Mouse (Mus musculus): Measurements from ENCODE around the gene Dlx5. TPM values are rescaled to one million over a fixed set of nuclear protein-coding genes. Genes with fewer than 3 reads are reported as not detected.

The Dlx5 gene
- polyA plus RNA-seq, 1 experiment from 2014 or later, result not detected

- ATAC-seq, result no peak
- Histone ChIP-seq H3K27me3 (ENCODE audit: insufficient read depth, low read length) (peaks cover 100% of the 10 kb centered on the region), H3K9ac (replicated peaks) (no peak overlapping the region), H3K27ac (ENCODE audit: low read depth) (no peak overlapping the region), H3K9me3 (ENCODE audit: low read length) (no peaks in the 10 kb centered on the region), H3K4me3 (ENCODE audit: low read depth, low read length) (no peak overlapping the region), H3K4me1 (ENCODE audit: insufficient read depth) (no peaks in the 10 kb centered on the region), H3K4me2 (ENCODE audit: low read depth, low read length) (no peak overlapping the region), H3K36me3 (replicated peaks; ENCODE audit: insufficient read depth, low read length) (no peaks in the 10 kb centered on the region)
- no peak for DNase-seq
- TF ChIP-seq EP300 (IDR thresholded peaks at IDR 0.05; ENCODE audit: low read depth) (no peak), CTCF (IDR thresholded peaks at IDR 0.05; ENCODE audit: low read depth) (no peak)
- WGBS (ENCODE audit: insufficient replicate concordance), result 5% methylated on average over 25 of the region's 25 CpGs
Observed at GRCm38 (mm10) chr6:6874073-6874771, 7.7 kb downstream of the Dlx5 start.

DNA sequence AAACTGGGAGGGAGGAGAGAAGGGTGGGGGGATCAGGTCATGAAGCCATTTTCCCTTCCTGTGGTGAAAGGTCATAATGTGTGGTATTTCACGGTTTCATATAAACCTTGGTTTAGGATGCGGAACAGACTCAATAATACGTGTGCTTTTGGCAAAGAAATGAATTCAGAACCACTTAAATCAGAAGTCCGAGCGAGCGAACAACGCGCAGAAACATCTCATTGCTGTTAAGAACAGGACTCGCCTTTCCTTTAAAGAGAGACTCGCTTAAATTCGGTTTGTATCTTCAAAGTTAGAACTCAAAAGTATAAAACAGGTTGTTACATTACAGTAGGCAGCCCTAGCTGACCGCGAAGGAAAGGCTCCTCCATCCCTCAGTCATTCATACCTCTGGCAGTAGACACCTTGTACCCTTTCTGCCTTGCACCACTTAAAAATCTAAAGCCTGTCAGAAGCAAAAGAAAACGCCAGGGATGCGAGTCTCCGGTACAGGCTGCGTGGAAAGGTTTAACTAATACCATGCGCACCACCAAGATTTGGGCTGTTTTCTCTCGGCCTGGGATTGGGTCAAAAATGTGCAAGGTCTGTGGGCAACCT, 8.3 kb downstream of the Dlx5 start:
- Histone ChIP-seq H3K9me3 (ENCODE audit: low read length) (no peaks in the 10 kb centered on the region), H3K4me3 (ENCODE audit: low read depth, low read length) (no peak overlapping the region), H3K27ac (ENCODE audit: low read depth) (no peak overlapping the region), H3K4me1 (ENCODE audit: insufficient read depth) (no peaks in the 10 kb centered on the region), H3K36me3 (replicated peaks; ENCODE audit: insufficient read depth, low read length) (no peaks in the 10 kb centered on the region), H3K4me2 (ENCODE audit: low read depth, low read length) (no peak overlapping the region), H3K9ac (replicated peaks) (no peak overlapping the region), H3K27me3 (ENCODE audit: insufficient read depth, low read length) (peaks cover 99% of the 10 kb centered on the region)
- WGBS (ENCODE audit: insufficient replicate concordance), result 4% methylated on average over 19 of the region's 19 CpGs
- DNase-seq, result no peak
- TF ChIP-seq CTCF (IDR thresholded peaks at IDR 0.05; ENCODE audit: low read depth) (no peak), EP300 (IDR thresholded peaks at IDR 0.05; ENCODE audit: low read depth) (no peak)
- no peak for ATAC-seq

DNA sequence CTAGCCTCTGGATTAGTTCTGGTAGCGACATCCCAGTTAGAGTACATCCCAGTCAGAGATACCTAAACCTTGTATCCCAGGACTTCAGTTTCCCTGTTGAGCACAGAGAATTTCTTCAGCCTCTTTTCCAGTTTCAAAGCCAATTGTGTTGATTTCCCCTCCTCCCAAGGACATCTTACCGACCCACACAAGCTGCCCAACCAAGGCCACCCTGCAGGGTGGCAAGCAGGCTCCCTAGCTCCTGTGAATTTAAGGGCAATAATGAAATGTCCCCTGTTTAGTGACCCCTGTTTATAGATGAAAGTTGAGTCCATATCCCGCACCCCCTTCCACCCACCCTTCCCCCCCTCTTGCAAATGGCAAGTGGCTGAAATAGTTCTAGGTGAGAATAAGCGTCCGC, 9.0 kb downstream of the Dlx5 start:
- H3K4me1 ChIP-seq (ENCODE audit: insufficient read depth), result no peaks in the 10 kb centered on the region
- H3K27ac ChIP-seq (ENCODE audit: low read depth), result no peak overlapping the region
- DNase-seq (no peak), ATAC-seq (no peak)
- peaks cover 98% of the 10 kb centered on the region for H3K27me3 ChIP-seq (ENCODE audit: insufficient read depth, low read length)
- H3K36me3 ChIP-seq (replicated peaks; ENCODE audit: insufficient read depth, low read length), result no peaks in the 10 kb centered on the region
- 3% methylated on average over 5 of the region's 5 CpGs for WGBS (ENCODE audit: insufficient replicate concordance)
- no peaks in the 10 kb centered on the region for H3K9me3 ChIP-seq (ENCODE audit: low read length)
- H3K4me3 ChIP-seq (ENCODE audit: low read depth, low read length), result no peak overlapping the region
- no peak overlapping the region for H3K4me2 ChIP-seq (ENCODE audit: low read depth, low read length)
- no peak overlapping the region for H3K9ac ChIP-seq (replicated peaks)
- TF ChIP-seq EP300 (IDR thresholded peaks at IDR 0.05; ENCODE audit: low read depth) (no peak), CTCF (IDR thresholded peaks at IDR 0.05; ENCODE audit: low read depth) (no peak)

- Histone ChIP-seq H3K9ac (replicated peaks) (no peak overlapping the region), H3K27ac (ENCODE audit: low read depth) (no peak overlapping the region), H3K4me3 (ENCODE audit: low read depth, low read length) (no peak overlapping the region), H3K9me3 (ENCODE audit: low read length) (no peaks in the 10 kb centered on the region), H3K4me2 (ENCODE audit: low read depth, low read length) (no peak overlapping the region), H3K4me1 (ENCODE audit: insufficient read depth) (no peaks in the 10 kb centered on the region), H3K27me3 (ENCODE audit: insufficient read depth, low read length) (peaks cover 94% of the 10 kb centered on the region), H3K36me3 (replicated peaks; ENCODE audit: insufficient read depth, low read length) (no peaks in the 10 kb centered on the region)
- TF ChIP-seq EP300 (IDR thresholded peaks at IDR 0.05; ENCODE audit: low read depth) (no peak), CTCF (IDR thresholded peaks at IDR 0.05; ENCODE audit: low read depth) (no peak)
- 4% methylated on average over 5 of the region's 5 CpGs for whole genome bisulfite sequencing (ENCODE audit: insufficient replicate concordance)
- ATAC-seq, result no peak
- DNase-seq, result no peak
Observed at GRCm38 (mm10) chr6:6871692-6872091, 10.2 kb downstream of the Dlx5 start.

- no peaks in the 10 kb centered on the region for H3K36me3 ChIP-seq (replicated peaks; ENCODE audit: insufficient read depth, low read length)
- no peak overlapping the region for H3K4me3 ChIP-seq (ENCODE audit: low read depth, low read length)
- 2% methylated on average over 7 of the region's 7 CpGs for WGBS (ENCODE audit: insufficient replicate concordance)
- peaks cover 92% of the 10 kb centered on the region for H3K27me3 ChIP-seq (ENCODE audit: insufficient read depth, low read length)
- TF ChIP-seq CTCF (IDR thresholded peaks at IDR 0.05; ENCODE audit: low read depth) (no peak), EP300 (IDR thresholded peaks at IDR 0.05; ENCODE audit: low read depth) (no peak)
- H3K9me3 ChIP-seq (ENCODE audit: low read length), result no peaks in the 10 kb centered on the region
- H3K4me1 ChIP-seq (ENCODE audit: insufficient read depth), result no peaks in the 10 kb centered on the region
- no peak for DNase-seq
- H3K9ac ChIP-seq (replicated peaks), result no peak overlapping the region
- H3K27ac ChIP-seq (ENCODE audit: low read depth), result no peak overlapping the region
- no peak overlapping the region for H3K4me2 ChIP-seq (ENCODE audit: low read depth, low read length)
- ATAC-seq, result no peak
Observed at GRCm38 (mm10) chr6:6870876-6871420, 10.9 kb downstream of the Dlx5 start.

- no peak overlapping the region for H3K4me2 ChIP-seq (ENCODE audit: low read depth, low read length)
- no peak overlapping the region for H3K27ac ChIP-seq (ENCODE audit: low read depth)
- 2% methylated on average over 11 of the region's 11 CpGs for WGBS (ENCODE audit: insufficient replicate concordance)
- no peak overlapping the region for H3K9ac ChIP-seq (replicated peaks)
- ATAC-seq (no peak), DNase-seq (no peak)
- H3K36me3 ChIP-seq (replicated peaks; ENCODE audit: insufficient read depth, low read length), result no peaks in the 10 kb centered on the region
- H3K4me3 ChIP-seq (ENCODE audit: low read depth, low read length), result no peak overlapping the region
- H3K9me3 ChIP-seq (ENCODE audit: low read length), result no peaks in the 10 kb centered on the region
- H3K27me3 ChIP-seq (ENCODE audit: insufficient read depth, low read length), result peaks cover 92% of the 10 kb centered on the region
- H3K4me1 ChIP-seq (ENCODE audit: insufficient read depth), result no peaks in the 10 kb centered on the region
- TF ChIP-seq EP300 (IDR thresholded peaks at IDR 0.05; ENCODE audit: low read depth), result no peak
- TF ChIP-seq CTCF (IDR thresholded peaks at IDR 0.05; ENCODE audit: low read depth), result no peak
Observed at GRCm38 (mm10) chr6:6869961-6870800, 11.7 kb downstream of the Dlx5 start.

Measured in liver, postnatal 0 days (tissue).